Mouse (Mus musculus) thymus, postnatal 36 days (tissue): ENCODE measurements around the gene Zfp362.

Experiments used
- DNase-seq, 2 experiments: peaks; one replicate each; pipeline ENCODE4 v3.0.0; 2022; ENCODE audit warnings: mixed read lengths in 2 of 2

The Zfp362 gene

GRCm38 (mm10) chr4:128796788-128797187, 9.1 kb downstream of the Zfp362 start:
- no peak for DNase-seq

- peak; percentile 31 to 50 for DNase-seq
Measured at GRCm38 (mm10) chr4:128795596-128795995, 10.2 kb downstream of the Zfp362 start.

GRCm38 (mm10) chr4:128794198-128794597, 11.6 kb downstream of the Zfp362 start:
- DNase-seq = no peak

GRCm38 (mm10) chr4:128793710-128794109, 12.1 kb downstream of the Zfp362 start:
- no peak for DNase-seq

GRCm38 (mm10) chr4:128789646-128790045, 16.2 kb downstream of the Zfp362 start:
- no peak for DNase-seq

- DNase-seq = no peak
Measured at GRCm38 (mm10) chr4:128788108-128788507, 17.7 kb downstream of the Zfp362 start.

GRCm38 (mm10) chr4:128787023-128787939, 18.6 kb downstream of the Zfp362 start:
- no peak for DNase-seq

GRCm38 (mm10) chr4:128785921-128786654, 19.8 kb downstream of the Zfp362 start:
- DNase-seq = no peak

GRCm38 (mm10) chr4:128784950-128785631, 20.8 kb downstream of the Zfp362 start:
- DNase-seq = no peak

GRCm38 (mm10) chr4:128782645-128783044, 23.2 kb downstream of the Zfp362 start:
- DNase-seq = no peak

GRCm38 (mm10) chr4:128782037-128782436, 23.8 kb downstream of the Zfp362 start:
- no peak for DNase-seq

- no peak for DNase-seq
Measured at GRCm38 (mm10) chr4:128777593-128777992, 28.3 kb downstream of the Zfp362 start.

- peak; percentile 65 to 71 for DNase-seq
Measured at GRCm38 (mm10) chr4:128776568-128777289, 29.1 kb downstream of the Zfp362 start.

GRCm38 (mm10) chr4:128774467-128774866, 31.4 kb downstream of the Zfp362 start:
- DNase-seq = peak; percentile 45 to 52

- DNase-seq = no peak
Measured at GRCm38 (mm10) chr4:128773820-128774219, 32.0 kb downstream of the Zfp362 start.

- no peak for DNase-seq
Measured at GRCm38 (mm10) chr4:128770698-128771097, 35.1 kb downstream of the Zfp362 start.

- DNase-seq = no peak
Measured at GRCm38 (mm10) chr4:128769569-128770355, 36.1 kb downstream of the Zfp362 start.

GRCm38 (mm10) chr4:128768120-128768519, 37.7 kb downstream of the Zfp362 start:
- DNase-seq = no peak

GRCm38 (mm10) chr4:128766929-128767328, 38.9 kb downstream of the Zfp362 start:
- DNase-seq = no peak

- DNase-seq = no peak
Measured at GRCm38 (mm10) chr4:128760029-128760428, 45.8 kb downstream of the Zfp362 start.

- DNase-seq = no peak
Measured at GRCm38 (mm10) chr4:128759214-128759613, 46.6 kb downstream of the Zfp362 start.

GRCm38 (mm10) chr4:128755900-128756299, 49.9 kb downstream of the Zfp362 start:
- no peak for DNase-seq
